Mouse (Mus musculus): ENCODE results near the gene Tmc8. TPM values are rescaled to one million over a fixed set of nuclear protein-coding genes. Genes with fewer than 3 reads are reported as not detected.
"Not testable (repeated sequence)": the region's sequence is repeated elsewhere in the genome, so short reads cannot be mapped to it uniquely, and the experiment has no call there.

Tmc8 gene
- polyA plus RNA-seq, 1 experiment: 0.29 TPM

DNA sequence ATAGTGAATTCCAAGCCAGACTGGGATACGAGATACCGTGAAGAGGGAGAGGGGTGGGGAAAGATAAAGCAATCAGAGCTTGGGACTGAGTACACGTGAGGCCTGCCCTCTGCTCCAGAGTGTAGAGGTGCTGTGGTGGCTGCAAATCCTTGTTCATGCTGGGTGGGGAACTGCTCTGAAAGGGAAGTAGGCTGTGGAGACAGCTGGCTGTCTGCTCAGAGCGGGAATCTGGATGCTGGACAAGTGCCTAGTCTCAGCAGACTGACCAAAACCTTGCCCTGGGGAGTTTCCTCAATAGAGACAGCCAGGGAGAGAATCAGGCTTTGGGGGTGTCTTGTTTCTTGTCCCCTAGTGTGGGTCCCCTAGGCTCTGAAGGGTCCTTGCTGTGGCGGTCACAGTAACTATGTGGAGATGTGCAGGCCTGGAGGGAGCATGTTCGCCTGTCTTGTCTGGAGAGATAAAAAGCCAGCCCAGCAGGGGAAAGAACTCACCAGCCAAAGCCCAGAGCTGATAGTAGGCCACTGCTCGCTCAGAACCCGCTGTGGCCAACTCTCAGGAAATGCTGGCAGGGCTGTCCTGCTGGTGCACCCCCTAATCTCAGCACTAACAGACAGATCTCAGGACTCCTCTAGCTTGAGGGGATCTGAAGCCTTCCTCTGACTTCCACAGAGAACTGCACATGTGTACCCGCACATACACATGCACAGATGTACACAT lies 47.2 kb downstream of the Tmc8 start:
- TF ChIP-seq POLR2A (IDR thresholded peaks at IDR 0.05; ENCODE audit: borderline replicate concordance, insufficient read depth, low read length) (no peak), CTCF (IDR thresholded peaks at IDR 0.05; ENCODE audit: borderline replicate concordance, insufficient read depth, low read depth, low read length) (no peak)
- Histone ChIP-seq H3K27ac (ENCODE audit: insufficient read depth, low read length) (no peak overlapping the region), H3K27me3 (ENCODE audit: control insufficient read depth, insufficient read depth, low read length) (no peaks in the 10 kb centered on the region; the same call in 1 of the 2 replicates), H3K4me1 (ENCODE audit: control insufficient read depth, insufficient read depth, low read length) (peaks cover 10% of the 10 kb centered on the region; the same call in 1 of the 2 replicates), H3K4me3 (replicated peaks; ENCODE audit: insufficient read depth, low read depth, low read length) (no peak overlapping the region)
- DNase-seq: peak in 1 of 2 experiments; percentile 28
- WGBS: 48% methylated on average over 9 of the region's 9 CpGs

DNA sequence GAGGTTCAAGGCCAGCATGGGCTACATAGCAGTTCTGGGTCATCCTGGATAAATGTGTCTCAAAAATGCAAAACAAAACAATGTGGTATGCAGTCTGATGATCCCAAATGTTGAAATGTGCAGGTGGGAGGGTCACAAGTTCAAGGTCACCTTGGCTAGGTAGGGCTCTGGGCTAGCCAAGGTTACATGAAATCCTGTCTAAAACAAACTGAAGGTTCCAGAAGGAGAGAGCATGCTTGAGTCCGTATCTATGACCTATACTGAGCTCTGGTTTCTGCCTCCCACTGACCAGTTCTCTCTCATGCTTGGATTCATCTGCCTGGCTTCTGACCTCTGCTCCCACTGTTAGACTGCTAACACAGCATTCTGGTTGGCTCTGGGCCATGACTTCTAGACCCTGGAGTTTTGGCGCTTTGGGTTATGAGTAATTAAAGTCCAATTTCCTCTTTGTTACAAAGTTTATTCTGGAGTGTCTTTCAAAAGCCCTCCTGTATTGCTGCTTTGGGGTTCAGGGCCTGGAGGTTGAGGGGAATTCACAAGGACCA lies 47.9 kb downstream of the Tmc8 start:
- H3K4me3 ChIP-seq (replicated peaks; ENCODE audit: insufficient read depth, low read depth, low read length): no peak overlapping the region
- WGBS: 72% methylated on average over 2 of the region's 2 CpGs
- DNase-seq: no peak
- H3K27me3 ChIP-seq (ENCODE audit: control insufficient read depth, insufficient read depth, low read length): no peaks in the 10 kb centered on the region; the same call in 1 of the 2 replicates
- TF ChIP-seq POLR2A (IDR thresholded peaks at IDR 0.05; ENCODE audit: borderline replicate concordance, insufficient read depth, low read length) (no peak), CTCF (IDR thresholded peaks at IDR 0.05; ENCODE audit: borderline replicate concordance, insufficient read depth, low read depth, low read length) (no peak)
- H3K4me1 ChIP-seq (ENCODE audit: control insufficient read depth, insufficient read depth, low read length): peaks cover 10% of the 10 kb centered on the region; the same call in 1 of the 2 replicates
- H3K27ac ChIP-seq (ENCODE audit: insufficient read depth, low read length): no peak overlapping the region

DNA sequence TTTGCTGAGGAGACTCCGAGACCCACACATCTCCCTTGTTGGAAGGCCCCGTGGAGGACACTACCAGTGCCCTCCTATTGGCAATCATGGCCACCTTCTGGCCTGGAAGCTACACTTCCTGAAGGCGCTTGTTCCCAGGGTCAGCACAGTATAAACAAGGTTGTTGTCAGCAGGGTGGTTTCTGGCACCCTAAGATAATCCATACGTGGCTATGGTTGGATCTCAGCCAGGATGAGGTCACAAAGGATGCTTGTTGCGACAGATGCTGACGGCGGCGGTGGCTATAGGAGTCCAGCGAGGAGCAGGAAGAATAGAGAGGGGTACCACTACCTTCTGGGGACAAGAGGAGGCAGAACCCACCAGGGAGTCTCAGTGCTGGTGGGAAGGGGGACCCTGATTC lies 48.5 kb downstream of the Tmc8 start:
- 70% methylated on average over 9 of the region's 9 CpGs for WGBS
- no peak for DNase-seq
- Histone ChIP-seq H3K27ac (ENCODE audit: insufficient read depth, low read length) (no peak overlapping the region), H3K27me3 (ENCODE audit: control insufficient read depth, insufficient read depth, low read length) (no peaks in the 10 kb centered on the region; the same call in 1 of the 2 replicates), H3K4me3 (replicated peaks; ENCODE audit: insufficient read depth, low read depth, low read length) (no peak overlapping the region), H3K4me1 (ENCODE audit: control insufficient read depth, insufficient read depth, low read length) (peaks cover 8% of the 10 kb centered on the region; the same call in 1 of the 2 replicates)
- no peak for TF ChIP-seq CTCF (IDR thresholded peaks at IDR 0.05; ENCODE audit: borderline replicate concordance, insufficient read depth, low read depth, low read length)

DNA sequence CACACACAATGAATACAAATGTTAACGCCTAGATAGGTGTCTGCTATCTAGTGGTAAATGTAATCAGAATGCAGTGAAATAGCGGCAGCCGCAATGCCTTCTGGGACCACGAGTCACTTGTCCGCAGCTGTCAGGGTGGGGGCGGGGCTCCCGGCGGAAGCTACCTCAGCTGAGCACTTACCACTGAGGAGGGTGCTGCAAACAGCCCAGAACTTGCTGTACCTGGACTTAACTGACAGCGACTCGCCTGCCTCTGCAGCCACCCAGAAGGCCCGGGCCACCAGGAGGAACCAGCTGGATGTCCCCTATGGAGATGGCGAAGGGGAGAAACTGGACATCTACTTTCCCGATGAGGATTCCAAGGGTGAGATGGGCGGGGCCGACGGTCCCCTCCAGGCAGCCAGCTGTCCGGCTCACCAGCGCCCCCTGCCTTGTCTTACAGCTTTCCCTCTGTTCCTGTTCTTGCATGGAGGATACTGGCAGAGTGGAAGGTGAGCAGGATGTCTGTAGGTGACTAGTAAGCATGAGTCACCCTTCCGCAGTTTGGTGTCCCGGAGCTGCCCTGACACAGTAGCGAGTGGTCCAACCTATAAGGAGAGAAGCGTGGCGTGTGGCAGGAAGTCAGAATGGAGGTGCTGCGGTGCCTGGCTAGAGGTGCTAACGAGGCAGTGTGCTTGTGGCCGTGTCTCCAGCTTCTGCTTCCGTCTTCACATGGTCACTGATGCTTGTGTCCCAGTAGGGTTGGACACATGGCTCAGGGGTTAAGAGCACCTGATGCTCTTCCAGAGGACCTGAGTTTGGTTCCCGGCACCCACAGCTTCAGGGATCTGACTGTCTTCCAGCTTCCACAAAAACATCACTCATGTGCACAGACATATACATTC lies 50.5 kb downstream of the Tmc8 start:
- no peak overlapping the region for H3K27ac ChIP-seq (ENCODE audit: insufficient read depth, low read length)
- peaks cover 4% of the 10 kb centered on the region; the same call in 1 of the 2 replicates for H3K4me1 ChIP-seq (ENCODE audit: control insufficient read depth, insufficient read depth, low read length)
- H3K27me3 ChIP-seq (ENCODE audit: control insufficient read depth, insufficient read depth, low read length): no peaks in the 10 kb centered on the region
- WGBS: 26% methylated on average over 28 of the region's 28 CpGs
- no peak overlapping the region for H3K4me3 ChIP-seq (replicated peaks; ENCODE audit: insufficient read depth, low read depth, low read length)
- peak; percentile 31 to 56 for DNase-seq
- TF ChIP-seq CTCF (IDR thresholded peaks at IDR 0.05; ENCODE audit: borderline replicate concordance, insufficient read depth, low read depth, low read length) (peak; percentile 57; the same call in 1 of the 2 replicates), POLR2A (IDR thresholded peaks at IDR 0.05; ENCODE audit: borderline replicate concordance, insufficient read depth, low read length) (no peak)

DNA sequence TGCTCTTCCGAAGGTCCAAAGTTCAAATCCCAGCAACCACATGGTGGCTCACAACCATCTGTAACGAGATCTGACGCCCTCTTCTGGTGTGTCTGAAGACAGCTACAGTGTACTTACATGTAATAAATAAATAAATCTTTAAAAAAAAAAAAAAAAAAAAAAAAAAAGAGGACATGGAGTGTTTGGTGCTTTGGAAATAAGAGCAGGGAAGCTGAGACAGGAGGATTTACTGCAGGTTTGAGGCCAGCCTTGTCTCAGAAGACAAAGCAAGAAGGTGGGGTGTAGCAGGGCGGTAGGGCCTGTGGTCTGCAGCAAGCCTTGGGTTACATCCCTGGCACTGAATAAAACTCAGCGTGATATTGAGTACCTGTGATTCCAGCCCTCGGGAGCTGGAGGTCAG lies 51.6 kb downstream of the Tmc8 start:
- 96% methylated on average over 4 of the region's 6 CpGs for whole genome bisulfite sequencing
- not testable (repeated sequence) for H3K27ac ChIP-seq (ENCODE audit: insufficient read depth, low read length); H3K4me3 ChIP-seq (replicated peaks; ENCODE audit: insufficient read depth, low read depth, low read length); DNase-seq; H3K27me3 ChIP-seq (ENCODE audit: control insufficient read depth, insufficient read depth, low read length); H3K4me1 ChIP-seq (ENCODE audit: control insufficient read depth, insufficient read depth, low read length)

DNA sequence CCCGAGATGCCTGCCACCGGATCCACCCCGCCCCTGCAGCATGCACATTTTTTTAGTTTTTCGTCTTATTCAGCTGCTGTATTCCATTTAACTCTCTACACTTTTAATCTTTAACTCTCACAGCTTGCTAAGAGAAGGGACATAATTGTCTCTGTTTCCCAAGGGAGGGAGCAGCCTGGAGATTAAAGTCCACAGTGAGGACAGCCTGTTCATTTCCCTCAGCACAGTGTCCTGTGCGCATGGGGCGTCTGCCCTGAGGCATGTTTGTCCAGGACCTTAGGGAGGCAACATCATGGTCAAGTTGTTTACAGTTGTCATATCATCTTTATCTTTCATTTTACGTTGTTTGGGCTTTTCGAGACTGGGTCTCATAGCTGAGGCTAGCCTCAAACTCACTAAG lies 52.2 kb downstream of the Tmc8 start:
- Histone ChIP-seq H3K4me3 (replicated peaks; ENCODE audit: insufficient read depth, low read depth, low read length) (no peak overlapping the region), H3K4me1 (ENCODE audit: control insufficient read depth, insufficient read depth, low read length) (no peaks in the 10 kb centered on the region; the same call in 1 of the 2 replicates), H3K27me3 (ENCODE audit: control insufficient read depth, insufficient read depth, low read length) (no peaks in the 10 kb centered on the region), H3K27ac (ENCODE audit: insufficient read depth, low read length) (no peak overlapping the region)
- TF ChIP-seq POLR2A (IDR thresholded peaks at IDR 0.05; ENCODE audit: borderline replicate concordance, insufficient read depth, low read length) (no peak), CTCF (IDR thresholded peaks at IDR 0.05; ENCODE audit: borderline replicate concordance, insufficient read depth, low read depth, low read length) (no peak)
- no peak for DNase-seq
- WGBS: 95% methylated on average over 8 of the region's 8 CpGs

DNA sequence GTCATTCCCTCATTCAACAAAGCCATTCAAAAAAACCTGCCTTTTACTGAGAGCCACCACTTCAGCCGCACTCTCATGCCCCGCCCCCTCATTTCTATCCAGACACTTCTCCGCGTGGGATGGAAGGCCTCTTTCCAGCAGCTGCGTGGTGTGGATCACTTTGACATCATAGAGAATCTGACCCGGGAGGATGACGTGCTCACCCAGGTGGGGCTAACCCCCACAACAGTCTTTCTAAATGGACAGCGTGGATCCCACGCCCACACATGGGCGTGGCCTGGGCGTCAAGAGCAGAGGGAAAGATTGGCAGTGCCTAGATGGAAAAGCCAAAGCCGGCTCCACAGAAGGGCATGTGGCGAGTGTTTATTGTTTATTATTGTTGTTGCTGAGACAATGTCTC lies 54.4 kb downstream of the Tmc8 start:
- DNase-seq: no peak
- TF ChIP-seq CTCF (IDR thresholded peaks at IDR 0.05; ENCODE audit: borderline replicate concordance, insufficient read depth, low read depth, low read length): no peak
- no peak for TF ChIP-seq POLR2A (IDR thresholded peaks at IDR 0.05; ENCODE audit: borderline replicate concordance, insufficient read depth, low read length)
- H3K4me3 ChIP-seq (replicated peaks; ENCODE audit: insufficient read depth, low read depth, low read length): no peak overlapping the region

More for the DNA sequence above, 54.4 kb downstream of the Tmc8 start:
- Histone ChIP-seq H3K27ac (ENCODE audit: insufficient read depth, low read length) (no peak overlapping the region), H3K4me1 (ENCODE audit: control insufficient read depth, insufficient read depth, low read length) (no peaks in the 10 kb centered on the region), H3K27me3 (ENCODE audit: control insufficient read depth, insufficient read depth, low read length) (no peaks in the 10 kb centered on the region)
- 26% methylated on average over 13 of the region's 13 CpGs for WGBS

Data from cerebellum, adult 2 months (tissue).